Mouse (Mus musculus) small intestine, adult 2 months (tissue): ENCODE results near the gene Atg101.

Experiments used
- CTCF ChIP-seq: fragments of 200-500 bp; IDR thresholded peaks from 2 replicates; pipeline ENCODE4 v1.5.1; 2012; ENCODE audit warnings: low read depth, mild to moderate bottlenecking, control low read depth, inconsistent platforms, low read length, moderate library complexity, mixed read lengths; ENCODE audit not compliant: insufficient replicate concordance, insufficient read length; ENCODE audit errors: extremely low read depth
- POLR2A ChIP-seq: fragments of 200-500 bp; IDR thresholded peaks from 2 replicates; pipeline ENCODE4 v1.6.1; 2012; ENCODE audit warnings: low read depth, mild to moderate bottlenecking, control low read depth, inconsistent platforms, low read length, moderate library complexity

DNA sequence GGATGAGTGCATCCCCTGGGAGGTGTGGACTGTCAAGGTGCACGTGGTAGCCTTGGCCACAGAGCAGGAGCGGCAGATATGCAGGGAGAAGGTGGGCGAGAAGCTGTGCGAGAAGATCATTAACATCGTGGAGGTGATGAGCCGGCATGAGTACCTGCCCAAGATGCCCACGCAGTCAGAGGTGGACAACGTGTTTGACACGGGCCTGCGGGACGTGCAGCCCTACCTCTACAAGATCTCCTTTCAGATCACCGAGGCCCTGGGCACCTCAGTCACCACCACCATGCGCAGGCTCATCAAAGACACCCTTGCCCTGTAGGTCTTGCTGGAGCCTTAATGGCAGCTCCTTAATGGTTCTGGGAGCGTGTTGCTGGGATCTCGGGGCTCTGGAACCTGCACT, 6.3 kb downstream of the Atg101 start:
- TF ChIP-seq CTCF (no peak), POLR2A (no peak)
